Mouse (Mus musculus) myocyte (in vitro differentiated cells): ENCODE results near the gene Pou2f2. TPM values are rescaled to one million over a fixed set of nuclear protein-coding genes. Genes with fewer than 3 reads are reported as not detected.

Experiments
- H3K27me3 ChIP-seq: one replicate; pipeline ENCODE4 v1.6.1; 2011; ENCODE audit not compliant: control insufficient read depth, insufficient read depth, insufficient read length
- H3K36me3 ChIP-seq: one replicate; pipeline ENCODE4 v1.6.1; 2011; ENCODE audit not compliant: control insufficient read depth, insufficient read depth
- H3K4me2 ChIP-seq: one replicate; pipeline ENCODE4 v1.6.1; 2011; ENCODE audit warnings: low read depth, control low read depth
- H3K4me3 ChIP-seq: one replicate; pipeline ENCODE4 v1.5.1; 2011; ENCODE audit warnings: mild to moderate bottlenecking, control low read depth, moderate library complexity
- H3K79me2 ChIP-seq: one replicate; pipeline ENCODE4 v1.6.1; 2011; ENCODE audit not compliant: control insufficient read depth, insufficient read depth
- H3ac ChIP-seq: one replicate; pipeline ENCODE4 v1.6.1; 2011; ENCODE audit not compliant: control insufficient read depth, insufficient read length
- CEBPB ChIP-seq: IDR thresholded peaks from 2 replicates; pipeline ENCODE4 v1.6.1; 2011; ENCODE audit warnings: mild to moderate bottlenecking, moderate library complexity; ENCODE audit not compliant: poor library complexity, insufficient read depth, severe bottlenecking
- E2F4 ChIP-seq: IDR thresholded peaks from one replicate; pipeline ENCODE4 v1.6.1; 2011; ENCODE audit warnings: mild to moderate bottlenecking, control low read depth, moderate library complexity; ENCODE audit not compliant: insufficient read depth
- MAX ChIP-seq: IDR thresholded peaks from one replicate; pipeline ENCODE4 v1.6.1; 2011; ENCODE audit warnings: low read depth, mild to moderate bottlenecking, control low read depth
- MYOD1 ChIP-seq, 3 experiments: IDR thresholded peaks; one replicate each; pipeline ENCODE4 v1.6.1; 2011; ENCODE audit warnings: control low read depth in 2 of 3, low read depth in 2 of 3, mild to moderate bottlenecking in 2 of 3, moderate library complexity in 1 of 3; ENCODE audit not compliant: insufficient read length in 2 of 3, control insufficient read depth in 1 of 3
- MYOG ChIP-seq, 3 experiments: IDR thresholded peaks; one replicate each; pipeline ENCODE4 v1.6.1; 2011; ENCODE audit warnings: control low read depth in 2 of 3, low read depth in 2 of 3, mild to moderate bottlenecking in 2 of 3; ENCODE audit not compliant: insufficient read length in 2 of 3, control insufficient read depth in 1 of 3, insufficient read depth in 1 of 3
- POLR2A ChIP-seq: IDR thresholded peaks from one replicate; pipeline ENCODE4 v1.6.1; 2011; ENCODE audit warnings: low read depth, mild to moderate bottlenecking, control low read depth, moderate library complexity; ENCODE audit not compliant: insufficient read length
- POLR2AphosphoS2 ChIP-seq: IDR thresholded peaks from one replicate; pipeline ENCODE4 v1.6.1; 2011; ENCODE audit warnings: low read depth, control low read depth; ENCODE audit not compliant: insufficient read length
- REST ChIP-seq: IDR thresholded peaks from one replicate; pipeline ENCODE4 v1.6.1; 2011; ENCODE audit warnings: mild to moderate bottlenecking, control low read depth, moderate library complexity; ENCODE audit not compliant: insufficient read depth, insufficient read length
- SRF ChIP-seq: IDR thresholded peaks from one replicate; pipeline ENCODE4 v1.6.1; 2011; ENCODE audit warnings: low read depth; ENCODE audit not compliant: control insufficient read depth, insufficient read length
- TCF12 ChIP-seq: IDR thresholded peaks from one replicate; pipeline ENCODE4 v1.6.1; 2011; ENCODE audit warnings: mild to moderate bottlenecking, control low read depth; ENCODE audit not compliant: poor library complexity, insufficient read depth, severe bottlenecking
- TCF3 ChIP-seq: IDR thresholded peaks from one replicate; pipeline ENCODE4 v1.6.1; 2011; ENCODE audit warnings: low read depth, control low read depth; ENCODE audit not compliant: insufficient read length
- USF1 ChIP-seq: IDR thresholded peaks from one replicate; pipeline ENCODE4 v1.6.1; 2011; ENCODE audit warnings: low read depth, mild to moderate bottlenecking, control low read depth, moderate library complexity
- polyA plus RNA-seq: library from polyadenylated mRNA; unstranded; fragments of >200 nt; fragmentation: generic; extraction: Trizol; gene quantifications from one replicate; pipeline ENCODE4 v1.2.1, GENCODE M21; 2012; ENCODE audit warnings: missing spikeins

Pou2f2 gene
- polyA plus RNA-seq, 1 experiment, result 0.01 TPM

DNA sequence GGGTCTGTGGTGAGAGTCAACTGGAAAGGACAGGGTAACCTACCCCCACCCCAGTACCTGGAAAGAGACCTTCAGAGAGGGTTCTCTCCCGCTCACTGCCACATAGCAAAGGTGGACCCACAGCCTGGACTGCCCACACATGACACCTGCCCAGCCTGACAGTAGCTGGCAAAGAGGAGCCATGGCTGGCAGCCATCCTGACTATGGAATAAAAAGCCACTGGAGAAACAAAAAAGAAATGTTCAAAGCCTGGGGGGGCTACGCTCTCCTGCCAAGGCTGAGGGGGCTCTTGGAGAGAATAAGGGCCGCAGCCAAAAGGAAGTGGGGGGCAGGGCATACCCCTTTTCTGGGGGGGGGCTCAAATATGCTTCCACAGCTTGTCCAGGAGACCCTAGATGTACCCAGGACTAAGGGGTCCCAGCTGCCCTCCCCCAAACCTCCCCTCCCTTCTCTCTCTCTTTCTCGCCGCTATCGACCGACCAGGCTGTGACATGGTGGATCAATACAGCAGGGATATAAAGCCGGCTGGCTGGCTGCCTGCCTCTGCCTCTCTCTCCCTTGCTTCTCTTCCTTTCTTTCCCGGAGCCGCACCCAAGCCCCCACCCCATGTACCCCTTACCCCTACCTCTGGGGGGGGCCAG is 27.5 kb downstream of the Pou2f2 start:
- Histone ChIP-seq H3K36me3 (no peaks in the 10 kb centered on the region), H3K4me2 (no peak overlapping the region), H3ac (no peak overlapping the region), H3K27me3 (peaks cover 35% of the 10 kb centered on the region), H3K79me2 (no peaks in the 10 kb centered on the region), H3K4me3 (no peak overlapping the region)
- TF ChIP-seq MAX, result no peak
- TF ChIP-seq POLR2A, result no peak
- no peak for TF ChIP-seq TCF12
- no peak for TF ChIP-seq SRF
- TF ChIP-seq MYOG (IDR thresholded peaks at IDR 0.05; ENCODE audit: control insufficient read depth in 1 of 3, insufficient read depth in 1 of 3, insufficient read length in 2 of 3, low read depth in 2 of 3), result no peak
- no peak for TF ChIP-seq E2F4
- TF ChIP-seq TCF3, result no peak
- TF ChIP-seq CEBPB, result no peak

DNA sequence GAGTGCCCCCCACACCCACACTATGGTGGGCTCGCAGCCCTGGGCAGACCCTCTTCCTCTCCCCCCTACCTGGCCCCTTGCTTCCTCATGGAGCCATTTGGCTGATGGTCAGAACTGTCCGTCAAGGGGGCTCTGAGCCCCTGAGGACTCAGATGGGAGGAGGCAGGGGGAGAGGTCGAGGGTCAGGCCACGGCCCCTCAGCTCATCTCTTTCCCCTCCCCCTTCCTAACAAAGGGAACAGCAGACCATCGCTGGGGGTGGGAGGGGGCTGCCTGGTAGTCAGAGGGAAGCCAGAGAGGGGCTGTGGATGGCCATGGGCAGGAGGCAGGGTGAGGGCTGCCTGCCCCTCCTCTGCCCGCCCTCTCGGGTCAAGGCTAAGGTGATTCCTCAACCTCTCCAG is 28.5 kb downstream of the Pou2f2 start:
- H3K79me2 ChIP-seq, result no peaks in the 10 kb centered on the region
- peaks cover 35% of the 10 kb centered on the region for H3K27me3 ChIP-seq
- H3K4me3 ChIP-seq, result no peak overlapping the region
- TF ChIP-seq MAX (no peak), POLR2AphosphoS2 (no peak), REST (no peak), MYOD1 (IDR thresholded peaks at IDR 0.05; ENCODE audit: control insufficient read depth in 1 of 3, insufficient read length in 2 of 3, low read depth in 2 of 3) (no peak), E2F4 (no peak)
- H3ac ChIP-seq, result no peak overlapping the region
- no peaks in the 10 kb centered on the region for H3K36me3 ChIP-seq
- H3K4me2 ChIP-seq, result no peak overlapping the region

DNA sequence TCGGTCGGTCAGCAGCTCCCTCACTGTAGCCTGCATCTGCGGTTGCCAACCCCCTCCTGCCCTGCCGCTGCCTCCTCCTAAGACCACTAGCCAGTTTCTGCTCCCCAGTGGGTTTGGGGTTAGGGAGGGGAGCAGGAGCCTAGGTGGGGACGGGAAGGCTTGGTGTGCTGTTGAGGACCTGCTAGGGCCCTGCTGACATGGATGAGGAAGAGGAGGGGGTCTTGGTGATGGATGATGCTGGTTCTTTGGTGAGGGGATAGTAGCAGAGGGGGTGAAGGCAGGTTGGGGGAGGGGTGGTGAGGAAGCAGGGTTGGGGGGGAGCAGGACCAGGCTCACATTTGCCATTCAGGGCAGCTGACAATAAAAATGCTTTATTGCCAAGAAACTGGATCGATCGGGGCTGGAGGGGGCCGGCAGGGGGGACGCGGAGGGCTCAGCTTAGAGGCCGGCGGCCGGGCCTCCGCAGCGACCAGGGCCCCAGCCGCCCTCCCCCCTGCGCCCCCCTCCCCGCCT is 29.3 kb downstream of the Pou2f2 start:
- no peaks in the 10 kb centered on the region for H3K79me2 ChIP-seq
- no peak for TF ChIP-seq SRF
- TF ChIP-seq USF1, result no peak
- no peak for TF ChIP-seq REST
- H3K27me3 ChIP-seq, result peaks cover 35% of the 10 kb centered on the region
- no peak overlapping the region for H3K4me2 ChIP-seq
- H3ac ChIP-seq, result no peak overlapping the region
- H3K36me3 ChIP-seq, result no peaks in the 10 kb centered on the region
- H3K4me3 ChIP-seq, result no peak overlapping the region

DNA sequence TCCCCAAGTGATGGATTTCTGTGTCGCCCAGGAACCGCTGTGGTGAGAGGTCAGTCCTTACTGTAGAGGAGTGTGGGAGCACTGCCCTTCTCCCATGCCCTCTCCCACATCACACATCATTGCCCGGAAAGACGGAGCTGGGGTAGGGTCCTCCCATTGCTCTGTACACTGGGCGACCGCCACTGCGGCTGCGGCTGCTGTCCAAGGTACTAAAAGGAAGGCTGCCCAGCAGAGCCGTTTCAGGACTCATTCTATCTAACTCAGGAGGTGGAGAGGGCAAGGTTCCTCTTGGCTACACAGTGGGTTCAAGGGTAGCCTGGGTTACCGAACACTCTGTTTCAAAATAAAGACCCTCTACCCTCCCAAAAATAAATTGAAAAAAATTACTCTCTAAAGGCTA is 33.6 kb downstream of the Pou2f2 start:
- TF ChIP-seq REST (peak; percentile 89), MAX (no peak), MYOD1 (IDR thresholded peaks at IDR 0.05; ENCODE audit: control insufficient read depth in 1 of 3, insufficient read length in 2 of 3, low read depth in 2 of 3) (no peak), MYOG (IDR thresholded peaks at IDR 0.05; ENCODE audit: control insufficient read depth in 1 of 3, insufficient read depth in 1 of 3, insufficient read length in 2 of 3, low read depth in 2 of 3) (no peak), SRF (no peak), POLR2A (no peak)
- peaks cover 29% of the 10 kb centered on the region for H3K27me3 ChIP-seq

DNA sequence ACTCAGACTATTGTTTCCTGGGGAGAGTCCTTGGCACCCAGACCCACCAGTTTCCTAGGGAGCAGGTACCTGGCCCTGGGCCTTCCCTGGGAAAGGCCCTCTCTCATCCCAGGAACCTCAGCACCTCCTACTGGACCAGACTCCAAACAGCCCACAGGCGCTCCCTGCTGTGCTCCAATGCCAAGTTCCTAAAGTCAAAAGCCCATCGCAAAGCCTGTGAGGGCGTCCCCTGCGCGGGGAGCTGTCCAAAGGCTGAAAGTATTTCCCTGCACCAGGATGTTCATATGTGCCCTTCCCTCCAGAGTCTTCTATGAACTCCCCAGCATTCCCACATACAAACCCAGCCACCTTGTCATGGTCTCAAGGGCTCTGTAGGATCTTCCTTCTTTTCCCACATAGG is 37.8 kb downstream of the Pou2f2 start:
- Histone ChIP-seq H3K27me3 (peaks cover 17% of the 10 kb centered on the region), H3K36me3 (no peaks in the 10 kb centered on the region), H3K79me2 (no peaks in the 10 kb centered on the region), H3K4me3 (no peak overlapping the region), H3ac (no peak overlapping the region), H3K4me2 (no peak overlapping the region)
- TF ChIP-seq POLR2A (no peak), REST (peak; percentile 83)

More for the DNA sequence above, 33.6 kb downstream of the Pou2f2 start:
- Histone ChIP-seq H3K79me2 (no peaks in the 10 kb centered on the region), H3K4me3 (no peak overlapping the region), H3K36me3 (no peaks in the 10 kb centered on the region), H3K4me2 (no peak overlapping the region), H3ac (no peak overlapping the region)

DNA sequence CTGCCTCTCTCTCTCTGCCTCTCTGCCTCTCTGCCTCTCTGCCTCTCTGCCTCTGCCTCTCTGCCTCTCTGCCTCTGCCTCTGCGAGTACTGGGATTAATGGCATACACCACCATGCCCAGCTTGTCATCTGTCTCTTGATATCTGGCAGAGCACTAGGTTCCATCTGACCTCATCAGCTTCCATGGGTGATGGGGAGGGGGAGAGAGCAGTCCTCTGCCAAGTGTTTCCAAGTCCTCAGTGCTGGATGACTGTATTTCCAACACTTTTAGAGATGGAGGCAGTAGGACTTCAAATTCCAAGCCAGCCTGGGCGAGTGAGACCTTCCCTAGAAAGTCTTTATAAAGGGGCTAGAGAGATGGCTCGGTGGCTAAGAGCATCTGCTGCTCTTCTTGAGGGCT is 42.0 kb downstream of the Pou2f2 start:
- TF ChIP-seq MAX, result no peak
- no peak for TF ChIP-seq CEBPB
- no peaks in the 10 kb centered on the region for H3K79me2 ChIP-seq
- H3K4me3 ChIP-seq, result no peak overlapping the region
- H3ac ChIP-seq, result no peak overlapping the region
- H3K36me3 ChIP-seq, result no peaks in the 10 kb centered on the region
- no peak overlapping the region for H3K4me2 ChIP-seq
- peaks cover 52% of the 10 kb centered on the region for H3K27me3 ChIP-seq
